Mouse (Mus musculus) layer of hippocampus, adult 2 months (tissue): ENCODE results near the gene Ereg. TPM values are rescaled to one million over a fixed set of nuclear protein-coding genes. Genes with fewer than 3 reads are reported as not detected.

ENCODE experiments used
- DNase-seq, 2 experiments: peaks; one replicate each; pipeline ENCODE4 v3.0.0; 2022; ENCODE audit warnings: low spot score in 2 of 2
- H3K27ac ChIP-seq: fragments of 200-600 bp; 2 replicates; pipeline ENCODE4 v1.8.1; 2022
- H3K4me3 ChIP-seq: fragments of 200-600 bp; 2 replicates; pipeline ENCODE4 v1.8.1; 2022; ENCODE audit warnings: mild to moderate bottlenecking
- CTCF ChIP-seq: fragments of 200-600 bp; conservative IDR thresholded peaks from 2 replicates; pipeline ENCODE4 v1.8.1; 2022; ENCODE audit warnings: antibody characterized with exemption, mild to moderate bottlenecking, moderate library complexity
- total RNA-seq, 2 experiments: library from RNA; stranded (reverse); gene quantifications; 2 replicates each; pipeline ENCODE4 v1.2.3; 2021

The Ereg gene
- total RNA-seq, 2 experiments from 2014 or later, result not detected

- H3K27ac ChIP-seq, result no peak overlapping the region
- no peak overlapping the region for H3K4me3 ChIP-seq
- DNase-seq, result no peak
- TF ChIP-seq CTCF, result no peak
Measured at GRCm38 (mm10) chr5:91124140-91124539, 49.7 kb downstream of the Ereg start.

DNA sequence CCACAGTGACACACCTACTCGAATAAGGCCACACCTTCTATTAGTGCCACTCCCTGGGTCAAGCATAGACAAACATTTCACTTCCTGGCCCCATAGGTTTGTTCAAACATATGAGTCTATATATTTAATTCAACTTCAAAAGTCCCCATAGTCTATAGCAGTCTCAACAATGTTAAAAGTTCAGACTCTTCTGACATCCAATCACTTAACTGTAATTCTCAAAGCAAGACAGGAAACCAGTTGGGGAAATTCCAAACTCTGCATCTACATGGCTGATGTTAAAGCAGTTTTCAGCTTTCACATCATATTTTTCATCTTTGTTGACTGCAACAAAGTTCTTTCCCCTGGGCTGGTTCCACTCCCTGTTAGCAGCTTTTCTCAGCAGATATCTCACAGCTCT, 52.2 kb downstream of the Ereg start:
- TF ChIP-seq CTCF, result no peak
- Histone ChIP-seq H3K27ac (no peak overlapping the region), H3K4me3 (no peak overlapping the region)
- DNase-seq, result no peak

GRCm38 (mm10) chr5:91134961-91135360, 60.5 kb downstream of the Ereg start:
- no peak overlapping the region for H3K4me3 ChIP-seq
- H3K27ac ChIP-seq, result no peak overlapping the region
- DNase-seq, result no peak
- no peak for TF ChIP-seq CTCF

DNA sequence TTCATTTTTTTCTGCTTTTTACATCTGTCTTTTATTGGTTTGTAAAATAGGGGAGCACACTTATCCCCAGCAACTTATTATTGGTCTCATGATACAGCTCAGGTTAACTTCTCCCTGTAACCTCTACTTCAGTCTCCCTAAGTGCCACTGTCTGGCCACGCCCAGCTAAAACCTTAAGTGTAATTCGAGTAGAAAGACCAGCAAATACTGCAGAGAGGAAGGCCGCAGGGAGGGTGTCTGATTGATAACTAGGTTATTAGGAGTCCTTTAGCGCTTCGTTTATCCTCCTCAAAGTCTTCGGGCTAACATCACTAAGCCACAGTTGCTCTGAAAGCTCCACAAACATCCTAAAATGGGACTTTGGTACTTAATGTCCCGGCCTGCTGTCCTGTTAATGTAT, 64.5 kb downstream of the Ereg start:
- Histone ChIP-seq H3K27ac (no peak overlapping the region), H3K4me3 (peak overlapping the region; percentile 57)
- TF ChIP-seq CTCF, result no peak
- no peak for DNase-seq

DNA sequence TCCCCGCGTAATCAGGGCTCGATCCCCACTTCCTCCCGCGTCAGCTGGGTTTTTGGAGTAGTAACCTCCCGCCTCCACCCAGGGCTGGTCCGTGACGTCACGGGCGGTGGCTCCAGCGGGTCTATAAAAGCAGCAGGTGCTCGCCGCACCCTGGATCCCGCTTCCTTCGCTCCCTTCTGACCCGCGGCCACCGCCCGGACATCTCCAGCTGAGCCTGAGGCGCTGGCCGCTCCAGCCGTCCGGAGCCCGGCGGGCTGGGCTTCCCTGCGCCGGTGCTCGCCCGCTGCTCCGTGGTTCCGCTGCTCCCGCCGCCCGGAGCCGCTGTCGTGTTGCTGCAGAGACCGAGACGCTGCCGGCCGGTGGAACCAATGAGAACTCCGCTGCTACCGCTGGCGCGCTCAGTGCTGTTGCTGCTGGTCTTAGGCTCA, 65.0 kb downstream of the Ereg start, which contains the start of gene Areg:
TSS of gene Areg (plus strand) at position 154 of the 428 bp plus-strand sequence.
- H3K27ac ChIP-seq, result no peak within 1 kb of the TSS
- TF ChIP-seq CTCF, result peak; percentile 29; the same call in 1 of the 2 replicates
- peak; percentile 4 to 30 for DNase-seq
- peak within 1 kb of the TSS; percentile 57 for H3K4me3 ChIP-seq

- H3K27ac ChIP-seq, result no peak overlapping the region
- no peak for DNase-seq
- TF ChIP-seq CTCF, result no peak
- H3K4me3 ChIP-seq, result no peak overlapping the region
Measured at GRCm38 (mm10) chr5:91140896-91141448, 66.5 kb downstream of the Ereg start.

Other genes starting within 250 kb of the Ereg start
- gene Cxcl1, start 183.4 kb upstream of the Ereg start, total RNA-seq, result not detected
- gene Cxcl2, start 170.8 kb upstream of the Ereg start, total RNA-seq, result not detected
- gene Mthfd2l, start 143.5 kb upstream of the Ereg start, total RNA-seq, result 10 to 100 TPM; 18.3 to 24.4 TPM
- under 1 TPM; 0.20 to 0.27 TPM for gene Epgn, start 47.2 kb upstream of the Ereg start, total RNA-seq
- under 1 TPM in 1 of 2 experiments, not detected in 1; 0.41 TPM for gene Areg, start 65.0 kb downstream of the Ereg start, total RNA-seq